Mouse (Mus musculus) thymus, postnatal 25 days (tissue): Measurements from ENCODE around the gene Lamc2.

Experiments used
- DNase-seq: peaks from one replicate; pipeline ENCODE4 v3.0.0; 2022

Lamc2 gene

DNA sequence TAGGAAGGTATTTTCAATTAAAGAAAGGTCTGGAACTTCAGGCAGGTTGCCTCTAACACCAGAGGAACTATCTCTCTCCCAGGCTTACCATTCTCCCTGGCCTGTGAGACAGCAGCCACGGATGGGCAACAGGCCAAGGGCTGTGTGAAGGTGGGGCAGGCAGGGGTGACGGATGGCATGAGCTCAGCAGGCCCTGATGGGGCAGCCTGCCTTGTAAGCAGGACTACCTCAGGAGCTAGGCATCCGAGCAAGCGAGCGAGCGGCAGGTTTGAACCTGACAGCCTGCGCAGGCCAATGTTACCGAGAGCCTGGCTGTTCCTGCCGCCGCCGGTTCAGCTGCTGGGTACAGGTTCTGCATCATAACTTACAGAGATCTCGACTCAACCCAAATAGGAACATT, 11.4 kb downstream of the Lamc2 start:
- no peak for DNase-seq

DNA sequence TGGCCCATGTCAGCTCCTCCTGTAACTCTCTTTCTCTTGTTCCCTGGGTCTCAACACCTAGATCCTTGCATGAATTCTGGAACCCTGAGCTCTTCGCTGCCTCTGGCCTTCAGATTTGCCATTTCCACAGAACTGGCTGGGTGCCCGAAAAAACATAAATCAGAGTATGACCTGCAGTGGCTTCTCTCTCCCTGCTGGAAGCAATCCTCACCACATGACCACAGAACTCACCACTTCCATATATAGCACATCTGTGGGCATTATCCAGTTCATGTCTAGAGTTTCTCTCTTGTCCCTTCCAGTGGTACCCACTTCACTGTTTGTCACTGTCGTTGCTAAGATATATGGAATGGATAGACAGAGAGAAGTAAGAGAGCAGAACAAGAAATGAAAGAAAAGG, 13.0 kb downstream of the Lamc2 start:
- DNase-seq: no peak

GRCm38 (mm10) chr1:153172291-153172731, 13.9 kb downstream of the Lamc2 start:
- DNase-seq: no peak

DNA sequence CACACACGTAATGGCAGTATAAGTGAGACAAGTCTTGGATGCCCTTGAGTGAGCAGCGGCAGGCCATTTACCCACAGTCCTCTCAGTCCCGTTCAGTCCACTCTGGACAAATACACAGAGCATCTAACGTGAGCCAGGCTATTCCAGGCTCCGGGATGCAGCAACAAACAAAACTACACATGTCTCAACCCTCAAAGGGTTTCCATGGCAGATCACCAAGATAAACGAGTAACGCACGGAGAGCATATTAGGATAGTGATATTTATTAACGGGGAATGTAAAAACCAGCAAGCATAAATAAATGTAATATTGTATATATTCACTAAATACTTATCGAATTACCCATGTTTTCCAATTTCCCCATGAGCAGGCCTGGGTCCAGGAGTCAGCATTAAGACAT, 15.2 kb downstream of the Lamc2 start:
- DNase-seq: no peak

DNA sequence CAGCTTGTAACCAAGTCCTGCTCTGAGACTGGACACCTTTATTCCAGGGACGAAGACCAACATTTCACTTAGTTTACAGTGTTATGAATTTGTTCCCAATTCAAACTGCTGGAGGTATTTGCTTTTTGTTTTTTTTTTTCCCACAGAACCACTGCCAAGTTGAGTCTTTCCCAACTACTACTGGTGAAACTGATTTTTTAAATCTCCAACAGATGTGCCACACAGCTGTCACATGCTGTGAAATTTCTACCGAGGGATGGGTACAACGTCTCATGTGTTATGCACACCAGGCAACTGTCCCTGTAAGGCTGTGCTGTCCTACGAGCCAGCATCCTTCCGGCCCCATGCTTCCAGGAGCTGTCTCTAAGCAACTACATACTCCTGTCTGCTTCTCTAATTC, 18.0 kb downstream of the Lamc2 start:
- no peak for DNase-seq

- no peak for DNase-seq
Observed at GRCm38 (mm10) chr1:153163831-153164230, 22.4 kb downstream of the Lamc2 start.

- no peak for DNase-seq
Observed at GRCm38 (mm10) chr1:153159137-153159536, 27.1 kb downstream of the Lamc2 start.

DNA sequence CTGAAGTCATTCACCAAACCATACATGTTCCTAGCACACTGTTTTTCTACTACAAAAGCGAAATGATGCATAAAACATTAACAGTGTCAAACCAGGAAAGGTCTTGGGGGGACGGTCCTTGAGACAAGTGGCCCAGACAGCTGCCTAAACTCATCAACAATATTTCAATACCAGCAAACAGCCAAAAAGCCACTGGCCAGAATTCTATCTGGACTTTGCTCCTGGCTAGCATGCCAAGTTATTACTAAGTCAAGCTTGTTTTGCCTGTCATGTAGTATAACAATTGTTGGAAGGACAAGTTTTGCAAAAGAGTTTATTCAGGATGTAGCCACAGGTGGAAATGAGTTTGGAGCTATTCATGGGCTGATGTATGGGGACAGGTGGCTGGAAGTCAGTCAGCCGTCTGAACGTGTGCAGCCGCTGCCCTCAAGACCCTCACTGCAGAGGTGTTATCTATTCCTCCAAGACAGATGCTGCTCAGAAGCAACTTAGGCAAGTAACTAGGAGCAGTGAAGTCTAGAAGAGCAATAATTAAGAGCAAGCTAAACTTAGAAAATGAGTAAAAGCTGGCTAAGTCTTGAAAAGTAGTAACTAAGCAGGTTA, 29.1 kb downstream of the Lamc2 start:
- no peak for DNase-seq

- no peak for DNase-seq
Observed at GRCm38 (mm10) chr1:153155364-153155763, 30.9 kb downstream of the Lamc2 start.

GRCm38 (mm10) chr1:153153619-153154137, 32.6 kb downstream of the Lamc2 start:
- DNase-seq: peak; percentile 50

GRCm38 (mm10) chr1:153152594-153152993, 33.7 kb downstream of the Lamc2 start:
- no peak for DNase-seq

DNA sequence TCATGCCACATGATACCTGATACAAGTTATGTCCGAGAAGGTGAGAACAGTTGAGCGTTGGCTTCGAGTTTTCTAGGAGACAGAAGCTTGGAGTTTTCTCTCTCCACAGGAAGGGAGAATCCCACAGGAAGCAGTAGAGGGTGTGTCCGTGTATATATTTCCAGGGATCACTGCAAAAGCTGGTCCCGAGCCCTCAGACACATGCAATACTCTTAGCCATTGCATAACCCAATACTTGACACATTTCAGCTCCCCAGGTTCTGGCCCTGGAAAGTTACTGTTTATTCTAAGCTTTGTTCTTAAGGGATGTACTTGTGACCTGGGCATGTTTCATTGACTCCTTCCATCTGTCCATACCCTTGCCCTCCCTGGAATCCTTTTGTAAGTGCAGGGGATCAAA, 40.5 kb downstream of the Lamc2 start:
- no peak for DNase-seq

DNA sequence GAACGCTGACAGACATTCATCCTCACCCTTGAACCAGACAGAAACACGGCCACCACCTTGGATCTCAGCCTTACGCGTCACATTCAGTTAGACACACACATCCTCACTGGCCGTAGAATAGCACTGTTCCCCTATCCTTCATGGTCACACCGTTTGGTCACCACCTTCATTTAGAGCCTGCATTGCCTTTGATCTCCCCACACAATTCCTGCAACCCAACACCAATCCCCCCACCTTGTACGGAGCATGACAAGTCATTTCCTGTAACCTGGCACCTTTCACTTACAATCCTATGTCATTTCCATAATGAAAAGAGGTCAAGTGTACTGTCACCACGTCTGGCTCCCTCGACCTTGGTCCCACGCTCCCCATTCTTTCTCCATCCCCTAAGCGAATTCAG, 42.2 kb downstream of the Lamc2 start:
- DNase-seq: no peak

DNA sequence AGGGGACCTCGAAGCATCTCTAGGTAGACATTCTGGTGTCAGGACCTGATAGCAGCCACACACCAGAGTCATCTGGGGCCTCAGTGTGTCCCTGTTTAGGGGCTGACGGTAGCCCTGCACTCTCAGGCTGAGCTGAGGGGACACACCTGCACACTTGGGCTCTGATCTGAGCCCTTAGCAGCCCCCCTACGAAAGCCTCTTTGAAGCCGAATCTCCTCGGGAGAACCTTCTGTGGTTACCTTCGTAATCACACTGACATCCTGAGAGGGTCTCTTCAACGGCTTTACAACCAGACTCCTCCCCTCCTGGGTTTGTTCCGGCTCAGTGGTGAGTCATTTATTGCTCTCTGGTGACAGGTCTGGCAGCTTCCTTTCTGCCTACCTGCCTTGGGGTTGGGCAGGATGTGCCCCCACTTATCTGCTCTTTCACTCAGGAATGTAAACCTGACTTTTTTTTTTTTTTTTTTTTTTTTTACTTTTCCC, 45.5 kb downstream of the Lamc2 start:
- DNase-seq: peak; percentile 77

GRCm38 (mm10) chr1:153140265-153140664, 46.0 kb downstream of the Lamc2 start:
- no peak for DNase-seq

GRCm38 (mm10) chr1:153139635-153140034, 46.6 kb downstream of the Lamc2 start:
- DNase-seq: no peak

DNA sequence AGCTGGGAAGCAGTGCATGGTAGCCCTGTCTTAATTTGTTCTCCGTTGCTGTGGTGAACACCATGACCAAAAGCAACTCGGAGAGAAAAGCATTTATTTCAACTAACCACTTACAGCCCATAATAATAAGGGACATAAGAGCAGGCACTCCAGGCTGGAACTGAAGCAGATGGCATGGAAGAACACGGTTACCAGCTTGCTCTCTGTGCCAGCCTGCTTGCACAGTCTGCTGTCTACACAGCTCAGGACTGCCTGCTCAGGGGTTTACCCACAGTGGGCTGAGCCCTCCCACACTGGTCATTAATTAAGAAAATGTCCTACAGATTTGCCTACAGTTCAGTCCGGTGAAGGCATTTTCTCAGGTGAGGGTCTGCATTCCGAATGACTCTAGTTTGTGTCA, 47.8 kb downstream of the Lamc2 start:
- no peak for DNase-seq

GRCm38 (mm10) chr1:153136647-153137046, 49.6 kb downstream of the Lamc2 start:
- no peak for DNase-seq

GRCm38 (mm10) chr1:153133865-153134781, 52.1 kb downstream of the Lamc2 start:
- DNase-seq: no peak

- no peak for DNase-seq
Observed at GRCm38 (mm10) chr1:153129992-153130713, 56.1 kb downstream of the Lamc2 start.

- DNase-seq: no peak
Observed at GRCm38 (mm10) chr1:153128780-153129179, 57.5 kb downstream of the Lamc2 start.

- DNase-seq: no peak
Observed at GRCm38 (mm10) chr1:153127622-153128021, 58.6 kb downstream of the Lamc2 start.
